Mouse (Mus musculus) megakaryocyte, embryonic 14.5 days (primary cell): ENCODE data around the gene Smug1.

Experiments used
- FLI1 ChIP-seq: IDR thresholded peaks from 2 replicates; pipeline ENCODE4 v1.6.1; 2012; ENCODE audit warnings: low read length, inconsistent platforms, mixed read lengths
- GATA1 ChIP-seq: IDR thresholded peaks from 3 replicates; pipeline ENCODE4 v1.6.1; 2012; ENCODE audit warnings: mixed read lengths, low read length, inconsistent platforms, borderline replicate concordance

GRCm38 (mm10) chr15:103152371-103152770 is 14.5 kb downstream of the Smug1 start:
- no peak for TF ChIP-seq GATA1
- TF ChIP-seq FLI1, result no peak
